Mouse (Mus musculus) midbrain, embryonic 11.5 days (tissue): ENCODE measurements at regions not wholly inside any gene's neighbourhood (a gene's known extent, or its start where the extent isn't known, plus 50 kb on each side); places are given as distances from the start of the nearest gene placed in this dataset.

ENCODE experiments used
- ATAC-seq: fragments of 200-750 bp; cut with Nextera tagmentation; 2 replicates; pipeline ENCODE4 v1.8.0; 2017; ENCODE audit warnings: moderate TSS enrichment, moderate library complexity; ENCODE audit not compliant: low FRiP score
- DNase-seq: peaks from one replicate; pipeline ENCODE4 v3.0.0; 2015; ENCODE audit warnings: low spot score; ENCODE audit errors: missing footprints
- H3K27ac ChIP-seq: fragments of 300-500 bp; sonication (generic); 2 replicates; pipeline ENCODE4 v1.5.1; 2014; ENCODE audit warnings: low read depth, low read length
- H3K27me3 ChIP-seq: fragments of 300-500 bp; sonication (generic); 2 replicates; pipeline ENCODE4 v1.6.1; 2014; ENCODE audit warnings: mild to moderate bottlenecking, low read length, moderate library complexity, mixed read lengths; ENCODE audit not compliant: control insufficient read depth, insufficient read depth
- H3K36me3 ChIP-seq: fragments of 300-500 bp; sonication (generic); 2 replicates; pipeline ENCODE4 v1.6.1; 2014; ENCODE audit warnings: mild to moderate bottlenecking, low read length, moderate library complexity, mixed read lengths; ENCODE audit not compliant: control insufficient read depth, insufficient read depth
- H3K4me1 ChIP-seq: fragments of 300-500 bp; sonication (generic); 2 replicates; pipeline ENCODE4 v1.6.1; 2014; ENCODE audit warnings: low read length; ENCODE audit not compliant: control insufficient read depth, insufficient read depth
- H3K4me2 ChIP-seq: fragments of 300-500 bp; sonication (generic); 2 replicates; pipeline ENCODE4 v1.6.1; 2014; ENCODE audit warnings: mild to moderate bottlenecking, moderate library complexity
- H3K4me3 ChIP-seq: fragments of 300-500 bp; sonication (generic); 2 replicates; pipeline ENCODE4 v1.5.1; 2014; ENCODE audit warnings: low read depth, low read length
- H3K9ac ChIP-seq: fragments of 300-500 bp; sonication (generic); 2 replicates; pipeline ENCODE4 v1.6.1; 2014; ENCODE audit warnings: low read length
- H3K9me3 ChIP-seq: fragments of 300-500 bp; sonication (generic); 2 replicates; pipeline ENCODE4 v1.6.1; 2016; ENCODE audit warnings: low read length; ENCODE audit not compliant: control insufficient read depth
- WGBS: fragments of 180-500 bp; shearing (Covaris S2); extraction: QIAGEN DNeasy Blood & Tissue Kit; methylation state at CpG from one replicate; pipeline ENCODE4 v1.1.7; 2014; 5-methylcytosine and 5-hydroxymethylcytosine counted together

DNA sequence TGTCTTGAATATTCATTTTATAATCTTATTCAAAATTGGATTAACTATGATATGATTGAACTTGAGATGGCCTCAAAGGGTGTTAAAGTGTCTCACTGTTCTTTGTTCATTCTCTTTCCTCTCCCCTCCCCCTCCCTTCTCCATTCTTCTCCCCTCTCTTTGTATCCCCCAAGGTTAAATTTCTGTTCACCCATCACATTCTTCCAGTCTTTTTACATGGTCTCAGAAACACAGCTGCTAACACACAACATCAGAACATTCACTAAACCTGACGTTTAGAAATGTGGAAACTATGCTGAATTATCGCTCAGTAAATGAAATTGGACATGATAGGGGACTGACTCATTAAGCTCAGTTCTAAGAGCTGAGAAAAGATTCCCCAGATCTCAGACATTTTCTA lies 60.6 kb upstream of the Nabp1 start:
- 61% methylated on average over 2 of the region's 2 CpGs for WGBS
- DNase-seq (no peak), ATAC-seq (no peak)
- no peaks in the 10 kb centered on the region for H3K27me3 ChIP-seq
- H3K4me3 ChIP-seq: no peak overlapping the region
- no peak overlapping the region for H3K4me2 ChIP-seq
- H3K9me3 ChIP-seq: no peaks in the 10 kb centered on the region
- no peak overlapping the region for H3K9ac ChIP-seq
- peaks cover 2% of the 10 kb centered on the region; the same call in 1 of the 2 replicates for H3K4me1 ChIP-seq
- no peaks in the 10 kb centered on the region for H3K36me3 ChIP-seq
- no peak overlapping the region for H3K27ac ChIP-seq

DNA sequence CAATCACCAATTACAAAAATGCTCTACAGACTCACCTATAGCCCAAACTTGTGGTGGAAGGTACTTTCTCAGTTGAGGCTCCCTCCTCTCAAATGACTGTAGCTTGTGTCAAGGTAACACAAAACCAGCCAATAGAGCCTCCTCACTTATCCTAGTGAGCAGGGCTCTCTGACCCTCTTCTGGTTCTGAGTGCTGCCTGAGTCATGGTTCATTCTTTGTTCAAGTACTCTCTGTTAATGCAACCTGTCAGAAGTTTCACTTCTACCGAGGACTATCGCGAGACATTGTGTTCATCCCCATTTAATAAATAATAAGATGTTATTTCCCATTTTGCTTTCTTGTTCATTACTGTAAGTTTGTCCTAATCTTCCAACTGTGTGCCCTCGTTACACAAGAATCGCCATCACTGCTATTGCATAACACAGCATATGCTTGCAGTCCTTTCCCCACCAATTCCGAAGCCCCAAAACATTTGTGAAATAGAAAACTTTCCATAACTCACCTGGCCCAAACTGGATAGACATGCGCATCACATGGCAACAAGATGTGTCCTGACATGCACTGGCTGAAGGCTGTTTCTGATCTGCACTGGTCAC lies 59.6 kb upstream of the Nabp1 start:
- Histone ChIP-seq H3K9me3 (no peaks in the 10 kb centered on the region), H3K4me2 (no peak overlapping the region), H3K36me3 (no peaks in the 10 kb centered on the region), H3K4me1 (peaks cover 2% of the 10 kb centered on the region; the same call in 1 of the 2 replicates), H3K27me3 (no peaks in the 10 kb centered on the region), H3K4me3 (no peak overlapping the region), H3K27ac (no peak overlapping the region), H3K9ac (no peak overlapping the region)
- no peak for ATAC-seq
- DNase-seq: no peak
- 93% methylated on average over 7 of the region's 7 CpGs for WGBS

DNA sequence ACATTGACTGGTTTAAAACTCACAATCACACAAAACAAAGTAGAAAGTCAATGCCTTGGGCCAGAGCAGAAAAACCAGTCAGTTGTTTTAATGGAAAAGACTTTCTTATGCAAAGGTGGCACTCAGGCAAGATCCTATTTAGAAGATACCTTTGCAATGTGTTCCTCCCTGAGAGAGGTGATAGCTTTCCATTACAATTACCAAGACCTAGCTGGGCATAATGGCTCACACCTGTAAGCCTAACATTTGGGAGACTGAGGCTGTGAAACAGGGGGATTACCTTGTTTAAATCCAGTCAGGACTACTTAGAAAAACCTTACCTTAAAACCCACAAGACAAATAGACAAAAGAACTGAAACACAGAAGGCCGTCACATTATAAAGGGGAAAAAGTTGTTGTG lies 57.9 kb upstream of the Nabp1 start:
- no peaks in the 10 kb centered on the region for H3K27me3 ChIP-seq
- no peak overlapping the region; the same call in 1 of the 2 replicates for H3K27ac ChIP-seq
- H3K9ac ChIP-seq: no peak overlapping the region
- ATAC-seq (no peak), DNase-seq (no peak)
- peaks cover 2% of the 10 kb centered on the region; the same call in 1 of the 2 replicates for H3K4me1 ChIP-seq
- 76% methylated on average over 1 of the region's 1 CpGs for WGBS
- H3K9me3 ChIP-seq: no peaks in the 10 kb centered on the region
- H3K4me2 ChIP-seq: no peak overlapping the region
- H3K4me3 ChIP-seq: no peak overlapping the region
- no peaks in the 10 kb centered on the region for H3K36me3 ChIP-seq

DNA sequence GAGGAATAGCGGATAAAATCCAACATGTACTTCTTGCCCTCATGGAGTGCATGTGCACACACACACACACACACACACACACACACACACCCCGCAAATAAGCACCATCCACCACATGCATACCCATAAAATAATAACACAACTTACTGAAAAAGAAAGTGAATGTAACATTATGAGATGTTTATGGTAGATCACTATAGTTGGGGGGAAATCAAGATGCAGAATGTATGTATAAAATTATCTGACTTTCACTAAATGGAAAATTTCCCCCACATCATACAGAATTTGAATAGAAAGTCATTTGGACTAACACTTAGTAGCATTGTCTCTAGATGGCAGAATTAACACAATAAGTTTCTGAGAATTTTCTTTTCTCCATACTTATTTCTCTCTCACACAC lies 57.2 kb upstream of the Nabp1 start:
- Histone ChIP-seq H3K27me3 (no peaks in the 10 kb centered on the region), H3K4me3 (no peak overlapping the region), H3K9ac (no peak overlapping the region), H3K4me2 (no peak overlapping the region), H3K36me3 (no peaks in the 10 kb centered on the region), H3K9me3 (no peaks in the 10 kb centered on the region), H3K4me1 (peaks cover 2% of the 10 kb centered on the region; the same call in 1 of the 2 replicates), H3K27ac (no peak overlapping the region)
- ATAC-seq (no peak), DNase-seq (no peak)
- 91% methylated on average over 2 of the region's 2 CpGs for WGBS

DNA sequence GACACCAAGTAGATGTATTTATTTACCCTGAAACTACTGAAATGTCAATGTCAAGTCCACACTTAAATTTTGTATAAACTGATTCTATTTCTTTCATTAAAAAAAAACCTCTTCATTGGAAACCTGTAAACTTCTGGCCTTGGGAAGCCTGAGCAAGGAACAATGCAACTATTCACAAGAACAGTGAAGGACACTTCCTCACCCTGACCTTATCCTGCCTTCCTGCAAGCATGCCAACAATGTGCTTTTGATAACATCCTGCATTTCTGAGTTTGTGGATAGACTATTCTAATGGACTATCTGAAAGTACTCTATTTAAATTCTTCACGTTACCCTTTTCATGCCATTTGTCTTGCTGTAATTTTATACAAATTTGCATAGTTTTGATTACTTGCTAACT lies 53.1 kb upstream of the Nabp1 start:
- Histone ChIP-seq H3K36me3 (no peaks in the 10 kb centered on the region), H3K4me1 (no peaks in the 10 kb centered on the region), H3K4me3 (no peak overlapping the region), H3K9ac (no peak overlapping the region), H3K4me2 (no peak overlapping the region), H3K27me3 (no peaks in the 10 kb centered on the region), H3K27ac (no peak overlapping the region), H3K9me3 (no peaks in the 10 kb centered on the region)
- ATAC-seq (no peak), DNase-seq (no peak)
- WGBS: 75% methylated on average over 1 of the region's 1 CpGs

DNA sequence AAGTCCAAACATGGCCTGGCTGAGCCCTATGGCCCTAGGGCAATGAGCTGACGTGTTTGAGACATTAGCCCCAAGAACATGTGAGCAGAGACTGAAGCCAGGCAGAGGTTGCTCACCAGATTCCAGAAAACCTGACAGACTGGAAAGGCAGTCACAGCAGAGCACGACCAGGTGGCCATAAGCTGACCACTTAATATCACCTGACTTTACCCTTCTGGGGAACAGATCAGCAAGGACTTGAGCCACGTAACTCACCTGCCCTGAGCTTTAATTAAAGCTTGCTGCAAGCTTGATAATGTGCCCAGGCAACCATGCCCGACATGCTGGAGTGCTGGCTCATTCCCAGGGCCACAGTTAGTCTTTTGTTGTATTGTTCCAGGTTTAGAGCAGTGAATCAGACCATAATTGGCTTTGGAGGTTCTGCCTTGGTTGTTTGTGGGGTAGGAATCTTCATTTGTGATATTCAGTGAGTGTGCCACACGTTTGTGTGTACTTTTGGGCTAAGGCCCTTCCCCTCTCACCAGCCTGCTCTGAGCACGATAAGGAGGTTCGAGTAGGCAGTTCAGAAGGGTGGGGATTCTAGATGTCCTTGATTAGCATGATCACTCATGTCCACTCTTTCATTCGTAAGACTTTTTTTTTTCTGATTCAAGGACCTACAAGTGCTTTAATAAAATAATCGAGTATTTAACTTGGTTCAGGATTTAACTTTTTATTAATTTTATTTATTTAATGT lies 52.1 kb upstream of the Nabp1 start:
- Histone ChIP-seq H3K9me3 (no peaks in the 10 kb centered on the region), H3K27me3 (no peaks in the 10 kb centered on the region), H3K36me3 (no peaks in the 10 kb centered on the region), H3K4me2 (no peak overlapping the region), H3K27ac (no peak overlapping the region), H3K4me3 (no peak overlapping the region), H3K9ac (no peak overlapping the region), H3K4me1 (no peaks in the 10 kb centered on the region)
- ATAC-seq: no peak
- 56% methylated on average over 9 of the region's 9 CpGs for WGBS
- DNase-seq: no peak

DNA sequence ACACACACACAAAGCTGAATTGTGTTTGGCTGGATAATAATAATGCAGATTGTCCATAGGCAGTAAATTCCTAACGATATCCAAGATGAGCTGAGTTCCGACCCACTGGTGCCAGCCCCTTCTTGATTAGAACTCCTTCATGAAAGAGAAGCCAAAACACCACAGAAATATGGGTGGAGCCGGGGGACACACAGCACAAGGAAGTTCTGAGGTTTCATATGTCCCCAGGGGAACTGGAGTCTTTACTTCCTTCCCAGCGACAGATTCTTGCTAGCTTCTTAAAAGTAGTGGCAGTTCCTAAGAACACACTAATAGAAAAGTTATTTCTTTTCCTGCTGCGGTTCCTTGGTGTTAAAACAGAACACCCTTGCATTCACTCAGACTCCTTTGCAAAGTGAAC lies 51.4 kb upstream of the Nabp1 start:
- Histone ChIP-seq H3K36me3 (no peaks in the 10 kb centered on the region), H3K4me3 (no peak overlapping the region), H3K4me1 (no peaks in the 10 kb centered on the region), H3K27me3 (no peaks in the 10 kb centered on the region), H3K4me2 (no peak overlapping the region), H3K9me3 (no peaks in the 10 kb centered on the region), H3K9ac (no peak overlapping the region), H3K27ac (no peak overlapping the region)
- ATAC-seq: no peak
- no peak for DNase-seq
- 76% methylated on average over 5 of the region's 5 CpGs for WGBS

DNA sequence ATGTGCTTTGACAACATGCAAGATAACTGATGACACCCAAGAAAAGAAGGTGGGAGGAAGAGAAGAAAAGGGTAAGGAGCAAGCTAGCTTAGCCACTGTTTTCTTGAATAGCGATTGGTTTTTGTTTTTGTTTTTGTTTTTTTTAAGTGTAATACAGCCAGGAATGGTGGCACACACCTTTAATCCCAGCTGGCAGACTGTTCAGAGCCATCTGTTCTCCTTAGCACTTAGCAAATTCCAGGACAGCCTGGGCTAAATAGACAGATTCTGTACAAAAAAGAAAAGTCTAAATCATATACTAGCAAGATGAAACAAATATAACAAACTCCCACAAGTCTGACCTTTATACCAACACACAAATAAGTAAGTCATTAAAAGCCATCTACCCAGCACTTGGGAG lies 50.4 kb upstream of the Nabp1 start:
- Histone ChIP-seq H3K4me3 (no peak overlapping the region), H3K27ac (no peak overlapping the region), H3K36me3 (no peaks in the 10 kb centered on the region), H3K9me3 (no peaks in the 10 kb centered on the region), H3K4me2 (no peak overlapping the region), H3K27me3 (no peaks in the 10 kb centered on the region), H3K9ac (no peak overlapping the region), H3K4me1 (no peaks in the 10 kb centered on the region)
- DNase-seq (no peak), ATAC-seq (no peak)
- 86% methylated on average over 1 of the region's 1 CpGs for WGBS
